Mouse (Mus musculus) kidney, embryonic 15.5 days (tissue): ENCODE data around the gene Thap3. TPM values are rescaled to one million over a fixed set of nuclear protein-coding genes. Genes with fewer than 3 reads are reported as not detected.

Source experiments
- ATAC-seq: fragments of 200-750 bp; cut with Nextera tagmentation; replicated peaks from 2 replicates; pipeline ENCODE4 v1.8.0; 2017; ENCODE audit warnings: moderate TSS enrichment; ENCODE audit not compliant: low FRiP score
- H3K27ac ChIP-seq: fragments of 300-500 bp; sonication (generic); 2 replicates; pipeline ENCODE4 v1.5.1; 2015; ENCODE audit warnings: mild to moderate bottlenecking, inconsistent platforms
- H3K27me3 ChIP-seq: fragments of 300-500 bp; sonication (generic); 2 replicates; pipeline ENCODE4 v1.6.1; 2015; ENCODE audit warnings: inconsistent platforms
- H3K36me3 ChIP-seq: fragments of 300-500 bp; sonication (generic); 2 replicates; pipeline ENCODE4 v1.6.1; 2015; ENCODE audit warnings: inconsistent platforms
- H3K4me1 ChIP-seq: fragments of 300-500 bp; sonication (generic); 2 replicates; pipeline ENCODE4 v1.6.1; 2015; ENCODE audit warnings: inconsistent platforms
- H3K4me2 ChIP-seq: fragments of 300-500 bp; sonication (generic); 2 replicates; pipeline ENCODE4 v1.6.1; 2015; ENCODE audit warnings: moderate library complexity, mild to moderate bottlenecking, inconsistent platforms
- H3K4me3 ChIP-seq: fragments of 300-500 bp; sonication (generic); replicated peaks from 2 replicates; pipeline ENCODE4 v1.5.1; 2015; ENCODE audit warnings: mild to moderate bottlenecking, inconsistent platforms
- H3K9ac ChIP-seq: fragments of 300-500 bp; sonication (generic); 2 replicates; pipeline ENCODE4 v1.6.1; 2015; ENCODE audit warnings: mild to moderate bottlenecking, inconsistent platforms
- H3K9me3 ChIP-seq: fragments of 300-500 bp; sonication (generic); replicated peaks from 2 replicates; pipeline ENCODE4 v1.6.1; 2016; ENCODE audit warnings: inconsistent platforms
- WGBS: fragments of 180-500 bp; shearing (Covaris S2); methylation state at CpG from one replicate; pipeline ENCODE4 v1.1.7; 2015; ENCODE audit warnings: mixed read lengths; 5-methylcytosine and 5-hydroxymethylcytosine counted together
- polyA plus RNA-seq: library from polyadenylated mRNA; unstranded; fragments of >200 nt; fragmentation: Nextera tagmentation; extraction: Ambion mirVana; gene quantifications from 2 replicates; pipeline ENCODE4 v1.2.1, GENCODE M21; 2015

The Thap3 gene
- polyA plus RNA-seq, 1 experiment from 2014 or later = 44.8 TPM

DNA sequence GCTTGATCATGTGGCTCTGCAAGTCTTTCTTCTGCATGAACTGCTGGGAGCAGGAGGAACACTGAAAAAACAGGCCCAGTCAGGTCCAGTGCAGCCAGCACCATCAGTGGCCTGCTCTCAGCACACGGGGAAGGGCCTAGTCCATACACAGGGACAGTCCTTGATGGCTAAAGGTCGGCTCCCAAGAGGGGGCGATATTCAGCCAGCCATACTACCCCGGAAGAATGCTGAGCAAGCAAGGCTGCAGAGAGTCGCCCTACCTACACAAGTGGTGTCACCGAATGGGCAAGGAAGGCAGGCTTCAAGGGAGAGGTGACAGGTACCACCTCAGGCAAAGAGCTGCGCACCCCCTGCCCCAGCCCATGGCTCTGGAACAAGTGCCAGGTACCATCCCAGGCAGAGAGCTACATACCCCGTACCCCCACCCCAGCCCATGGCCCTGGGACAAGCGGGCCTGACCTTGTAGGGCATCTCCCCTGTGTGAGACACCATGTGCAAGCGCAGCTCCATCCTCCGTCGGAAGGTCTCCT is 32.8 kb upstream of the Thap3 start:
- ATAC-seq = no peak
- peaks cover 82% of the 10 kb centered on the region for H3K36me3 ChIP-seq

DNA sequence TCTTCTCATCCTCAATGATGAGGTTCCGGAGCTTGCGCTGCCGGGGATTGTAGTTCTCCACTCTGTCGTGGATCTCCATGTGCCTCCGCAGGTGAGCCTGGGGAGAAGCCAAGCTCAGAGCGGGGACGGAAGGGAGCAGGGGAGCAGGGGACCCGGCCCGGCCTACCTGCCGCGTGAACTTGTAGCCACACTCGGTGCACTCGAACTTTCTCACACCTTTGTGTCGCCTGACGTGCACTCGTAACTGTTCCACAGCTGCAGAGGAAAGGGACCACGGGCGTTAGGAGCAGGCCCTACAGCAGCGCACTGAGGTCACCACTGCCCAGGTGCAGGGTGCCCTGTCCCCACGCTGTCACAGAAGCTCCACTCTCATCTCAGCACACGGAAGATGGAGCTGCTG is 31.2 kb upstream of the Thap3 start:
- no peak for ATAC-seq
- no peaks in the 10 kb centered on the region for H3K9me3 ChIP-seq
- H3K4me2 ChIP-seq = no peak overlapping the region
- H3K27ac ChIP-seq = no peak overlapping the region
- H3K4me1 ChIP-seq = peaks cover 17% of the 10 kb centered on the region
- no peak overlapping the region for H3K9ac ChIP-seq
- H3K27me3 ChIP-seq = no peaks in the 10 kb centered on the region
- no peak overlapping the region for H3K4me3 ChIP-seq
- 91% methylated on average over 21 of the region's 21 CpGs for WGBS
- peaks cover 90% of the 10 kb centered on the region for H3K36me3 ChIP-seq

More for the DNA sequence above, 32.8 kb upstream of the Thap3 start:
- 81% methylated on average over 12 of the region's 12 CpGs for WGBS
- Histone ChIP-seq H3K9me3 (no peaks in the 10 kb centered on the region), H3K27ac (no peak overlapping the region), H3K4me1 (peaks cover 33% of the 10 kb centered on the region), H3K4me3 (no peak overlapping the region), H3K9ac (no peak overlapping the region), H3K27me3 (no peaks in the 10 kb centered on the region), H3K4me2 (no peak overlapping the region)

DNA sequence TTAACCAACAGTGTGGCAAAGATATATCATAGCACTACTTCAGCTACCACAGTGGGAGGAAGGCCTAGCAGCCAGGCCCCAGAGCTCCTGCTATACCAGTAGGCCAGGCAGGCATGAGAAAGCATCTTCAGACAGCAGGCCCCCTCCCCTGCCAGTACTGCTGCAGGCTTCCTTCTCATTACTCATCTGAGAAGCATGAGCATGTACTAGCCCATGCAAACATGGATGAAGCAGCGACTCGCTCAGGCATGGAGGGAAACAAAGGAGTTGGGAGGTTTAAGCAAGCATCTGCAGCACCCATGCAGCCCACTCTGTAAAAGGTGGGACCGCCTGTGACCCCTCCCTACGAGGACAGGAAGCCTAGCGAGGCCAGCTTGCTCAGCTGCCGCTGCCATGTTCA is 30.3 kb upstream of the Thap3 start:
- Histone ChIP-seq H3K9me3 (no peaks in the 10 kb centered on the region), H3K4me3 (no peak overlapping the region), H3K27me3 (no peaks in the 10 kb centered on the region), H3K9ac (no peak overlapping the region), H3K36me3 (peaks cover 90% of the 10 kb centered on the region), H3K27ac (no peak overlapping the region), H3K4me2 (no peak overlapping the region), H3K4me1 (peaks cover 9% of the 10 kb centered on the region; the same call in 1 of the 2 replicates)
- 86% methylated on average over 6 of the region's 6 CpGs for WGBS
- no peak for ATAC-seq

DNA sequence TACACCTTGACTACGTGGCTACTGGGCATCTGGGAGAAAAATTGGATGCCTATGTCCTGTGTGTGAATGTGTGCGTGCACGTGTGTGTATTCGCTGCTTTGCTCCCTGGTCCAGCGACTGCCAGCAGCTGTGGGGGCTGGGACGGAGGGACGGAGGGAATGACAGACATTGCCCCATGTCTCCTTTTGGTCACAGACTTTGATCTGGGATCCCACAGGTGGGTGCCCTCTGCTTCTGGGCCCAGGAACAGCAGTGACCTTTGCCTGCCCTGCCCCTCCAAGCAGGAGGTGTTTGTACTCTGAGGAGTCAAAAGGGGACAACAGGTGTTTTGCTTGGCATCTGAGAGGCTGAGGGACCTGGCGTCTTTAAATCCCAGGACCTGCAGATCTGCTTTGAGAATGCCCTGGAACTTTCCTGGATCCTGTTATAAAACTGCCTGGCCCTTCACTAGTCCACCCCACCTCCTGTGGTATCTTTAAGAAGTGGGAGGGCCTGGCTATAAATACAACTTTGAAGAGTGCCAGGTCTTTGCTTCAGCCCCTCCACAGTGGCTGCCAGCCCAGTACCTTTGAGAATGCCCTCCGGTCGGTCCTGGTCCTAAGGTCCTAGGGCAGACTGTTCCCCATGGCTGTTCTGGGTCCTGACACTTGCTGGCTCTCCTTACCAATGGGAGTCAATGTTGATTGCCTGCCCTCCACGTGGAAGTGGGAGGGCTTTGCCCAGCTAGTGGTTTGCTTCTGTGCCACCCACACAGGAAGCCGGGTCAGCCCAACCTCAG is 24.4 kb upstream of the Thap3 start:
- no peak for ATAC-seq
- Histone ChIP-seq H3K36me3 (peaks cover 52% of the 10 kb centered on the region), H3K4me1 (peaks cover 37% of the 10 kb centered on the region), H3K9me3 (no peaks in the 10 kb centered on the region), H3K27me3 (no peaks in the 10 kb centered on the region), H3K9ac (no peak overlapping the region), H3K4me2 (no peak overlapping the region), H3K27ac (no peak overlapping the region), H3K4me3 (no peak overlapping the region)
- 78% methylated on average over 12 of the region's 12 CpGs for WGBS

DNA sequence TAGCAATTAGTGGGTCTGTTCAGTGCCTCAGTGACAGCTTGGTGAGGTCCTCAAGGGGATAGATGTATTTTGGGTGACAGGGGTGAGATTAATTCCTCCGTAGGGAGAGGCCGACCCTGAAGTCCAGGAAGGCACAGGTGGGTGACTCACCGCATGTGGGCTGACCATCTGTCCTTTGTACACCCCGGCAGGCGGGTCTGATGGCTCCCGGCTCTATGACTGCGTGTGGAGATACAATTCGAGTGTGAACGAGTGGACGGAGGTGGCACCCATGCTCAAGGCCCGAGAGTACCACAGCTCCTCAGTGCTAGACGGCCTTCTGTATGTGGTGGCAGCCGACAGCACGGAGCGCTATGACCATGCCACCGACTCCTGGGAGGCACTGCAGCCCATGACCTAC is 23.3 kb upstream of the Thap3 start:
- H3K27me3 ChIP-seq = no peaks in the 10 kb centered on the region
- peaks cover 47% of the 10 kb centered on the region for H3K36me3 ChIP-seq
- H3K4me2 ChIP-seq = no peak overlapping the region
- H3K4me1 ChIP-seq = peaks cover 48% of the 10 kb centered on the region
- H3K9me3 ChIP-seq = no peaks in the 10 kb centered on the region
- 89% methylated on average over 16 of the region's 16 CpGs for WGBS
- H3K4me3 ChIP-seq = no peak overlapping the region
- H3K27ac ChIP-seq = no peak overlapping the region
- no peak overlapping the region for H3K9ac ChIP-seq
- ATAC-seq = no peak

DNA sequence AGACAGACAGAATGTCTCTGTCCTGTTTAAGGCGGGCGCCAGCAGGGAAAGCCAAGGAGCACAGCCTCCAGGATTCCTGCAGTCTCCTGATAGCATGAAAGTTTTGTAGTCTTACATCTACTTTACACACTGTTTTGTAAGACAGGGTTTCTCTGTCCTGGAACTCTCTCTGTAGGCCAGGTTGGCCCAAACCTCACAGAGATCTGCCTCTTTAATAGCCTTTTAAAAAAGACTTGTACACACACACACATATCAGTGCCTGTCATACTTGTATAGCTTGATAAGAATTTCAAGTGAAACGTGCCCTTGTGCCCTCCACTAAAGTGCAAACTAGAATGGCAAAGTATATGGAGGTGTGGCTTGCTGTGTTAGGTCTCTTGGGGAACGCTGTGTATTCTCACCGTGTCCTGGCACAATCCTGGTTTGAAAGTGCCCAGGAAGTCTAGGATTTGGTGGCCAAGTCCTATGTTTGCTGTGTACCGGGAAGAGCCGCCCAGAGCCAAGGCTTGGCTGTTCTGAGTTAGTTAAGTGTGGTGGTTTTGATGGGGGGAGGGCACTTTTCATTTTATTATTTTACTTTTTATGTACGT is 22.5 kb upstream of the Thap3 start:
- Histone ChIP-seq H3K9ac (peak overlapping the region; percentile 67), H3K27me3 (no peaks in the 10 kb centered on the region), H3K9me3 (no peaks in the 10 kb centered on the region), H3K36me3 (peaks cover 42% of the 10 kb centered on the region), H3K4me1 (peaks cover 55% of the 10 kb centered on the region), H3K4me3 (peak overlapping the region; percentile 85), H3K4me2 (peak overlapping the region; percentile 94), H3K27ac (no peak overlapping the region)
- no peak for ATAC-seq
- WGBS = 81% methylated on average over 8 of the region's 8 CpGs

DNA sequence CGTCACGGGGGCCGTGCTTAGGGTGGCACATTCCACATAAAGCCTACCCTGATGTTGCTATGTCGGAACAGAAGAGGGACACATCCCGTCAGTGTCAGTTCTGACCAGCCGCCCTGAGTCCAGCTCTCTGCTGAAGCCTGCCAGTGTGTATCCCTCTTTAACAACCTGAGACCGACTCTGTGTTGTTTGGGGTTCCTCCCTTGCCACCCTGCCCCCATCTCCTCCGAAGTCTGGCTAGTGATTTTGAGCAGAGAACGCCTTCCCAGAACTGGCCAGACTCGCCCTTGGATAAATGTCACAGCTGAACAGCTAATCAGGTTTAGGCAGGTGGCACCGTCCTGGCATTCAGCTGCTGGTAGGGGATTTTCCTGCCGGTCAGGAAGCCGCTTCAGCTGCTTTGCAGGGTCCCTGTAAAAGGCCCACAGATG is 21.9 kb upstream of the Thap3 start:
- ATAC-seq = no peak
- Histone ChIP-seq H3K9ac (peak overlapping the region; percentile 67), H3K4me1 (peaks cover 55% of the 10 kb centered on the region), H3K36me3 (peaks cover 37% of the 10 kb centered on the region), H3K4me2 (peak overlapping the region; percentile 94), H3K27ac (peak overlapping the region; percentile 91; the same call in 1 of the 2 replicates), H3K4me3 (peak overlapping the region; percentile 85), H3K9me3 (no peaks in the 10 kb centered on the region), H3K27me3 (no peaks in the 10 kb centered on the region)
- whole genome bisulfite sequencing = 15% methylated on average over 13 of the region's 13 CpGs

DNA sequence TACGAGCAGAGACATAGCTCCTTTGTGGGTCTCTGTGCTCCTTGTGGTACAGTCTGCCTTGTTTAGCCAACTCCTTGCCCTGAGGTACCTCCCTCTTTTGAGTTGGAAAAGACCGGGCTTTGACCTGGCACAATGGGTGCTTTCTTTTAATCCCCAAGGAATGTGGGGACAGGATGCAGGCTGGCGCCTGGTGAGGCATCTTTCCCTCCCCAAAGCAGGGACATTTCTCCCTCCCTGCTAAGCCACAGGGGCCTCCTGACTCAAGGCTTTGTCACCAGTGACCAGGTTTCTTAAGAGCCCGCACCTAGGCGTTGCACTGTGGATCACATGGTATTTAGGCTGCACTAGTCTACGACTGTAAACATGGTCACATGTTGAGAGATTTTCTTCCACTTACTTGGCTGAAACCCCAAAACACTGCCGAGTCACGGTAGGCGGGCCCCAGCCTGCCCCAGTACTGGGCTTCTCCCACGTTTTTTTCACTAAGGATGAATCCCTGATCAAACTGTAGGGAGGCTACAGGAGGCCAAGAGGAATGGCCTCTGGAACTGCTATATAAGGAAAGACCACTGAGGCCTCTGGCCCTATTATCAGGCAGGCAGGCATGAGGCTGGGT is 21.4 kb upstream of the Thap3 start:
- Histone ChIP-seq H3K27me3 (no peaks in the 10 kb centered on the region), H3K4me3 (peak overlapping the region; percentile 85), H3K9me3 (no peaks in the 10 kb centered on the region), H3K4me1 (peaks cover 55% of the 10 kb centered on the region), H3K4me2 (peak overlapping the region; percentile 94), H3K36me3 (peaks cover 32% of the 10 kb centered on the region), H3K9ac (peak overlapping the region; percentile 67), H3K27ac (peak overlapping the region; percentile 91)
- ATAC-seq = peak; percentile 19
- WGBS = 3% methylated on average over 10 of the region's 10 CpGs

DNA sequence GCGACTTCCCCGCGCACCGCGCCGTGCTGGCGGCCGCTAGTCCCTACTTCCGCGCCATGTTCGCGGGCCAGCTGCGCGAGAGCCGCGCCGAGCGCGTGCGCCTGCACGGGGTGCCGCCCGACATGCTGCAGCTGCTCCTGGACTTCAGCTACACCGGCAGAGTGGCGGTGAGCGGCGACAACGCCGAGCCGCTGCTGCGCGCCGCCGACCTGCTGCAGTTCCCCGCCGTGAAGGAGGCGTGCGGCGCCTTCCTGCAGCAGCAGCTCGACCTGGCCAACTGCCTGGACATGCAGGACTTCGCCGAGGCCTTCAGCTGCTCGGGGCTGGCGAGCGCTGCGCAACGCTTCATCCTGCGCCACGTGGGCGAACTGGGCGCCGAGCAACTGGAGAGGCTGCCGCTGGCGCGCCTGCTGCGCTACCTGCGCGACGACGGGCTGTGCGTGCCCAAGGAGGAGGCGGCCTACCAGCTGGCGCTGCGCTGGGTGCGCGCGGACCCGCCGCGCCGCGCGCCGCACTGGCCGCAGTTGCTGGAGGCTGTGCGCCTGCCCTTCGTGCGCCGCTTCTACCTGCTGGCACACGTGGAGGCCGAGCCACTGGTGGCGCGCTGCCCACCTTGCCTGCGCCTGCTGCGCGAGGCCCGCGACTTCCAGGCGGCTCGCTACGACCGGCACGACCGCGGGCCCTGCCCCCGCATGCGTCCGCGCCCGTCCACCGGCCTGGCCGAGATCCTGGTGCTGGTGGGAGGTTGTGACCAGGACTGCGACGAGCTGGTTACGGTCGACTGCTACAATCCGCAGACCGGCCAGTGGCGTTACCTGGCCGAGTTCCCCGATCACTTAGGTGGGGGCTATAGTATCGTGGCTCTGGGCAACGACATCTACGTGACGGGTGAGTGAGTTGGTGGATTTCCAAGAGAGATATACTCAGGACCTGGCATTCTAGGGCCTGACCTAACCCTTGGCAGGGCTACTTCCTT is 20.6 kb upstream of the Thap3 start:
- H3K36me3 ChIP-seq = peaks cover 23% of the 10 kb centered on the region
- H3K9ac ChIP-seq = peak overlapping the region; percentile 67
- peak overlapping the region; percentile 94 for H3K4me2 ChIP-seq
- under 1% methylated on average over 115 of the region's 115 CpGs for WGBS
- H3K4me1 ChIP-seq = peaks cover 55% of the 10 kb centered on the region
- H3K9me3 ChIP-seq = no peaks in the 10 kb centered on the region
- peak overlapping the region; percentile 85 for H3K4me3 ChIP-seq
- peak overlapping the region; percentile 91 for H3K27ac ChIP-seq
- ATAC-seq = peak; percentile 66
- no peaks in the 10 kb centered on the region for H3K27me3 ChIP-seq

DNA sequence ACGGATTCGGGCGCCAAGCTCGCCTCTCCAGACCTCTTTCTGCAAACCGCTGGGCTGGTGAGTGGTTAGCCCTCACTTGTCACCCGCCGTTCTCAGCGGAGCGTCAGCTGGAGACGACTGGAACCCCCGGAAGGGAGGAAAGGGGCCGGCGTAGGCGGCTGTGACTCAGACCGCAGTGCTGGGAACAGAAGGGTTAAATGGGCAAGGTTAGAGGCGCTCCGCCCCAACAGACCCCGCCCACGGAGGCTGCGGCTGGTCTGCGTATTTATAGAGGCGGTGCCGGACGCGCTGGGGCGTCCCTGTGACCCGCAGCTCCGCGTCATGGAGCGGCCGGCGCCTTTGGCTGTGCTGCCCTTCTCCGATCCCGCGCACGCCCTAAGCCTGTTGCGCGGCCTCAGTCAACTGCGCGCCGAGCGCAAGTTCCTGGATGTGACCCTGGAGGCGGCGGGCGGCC is 19.9 kb upstream of the Thap3 start, which contains the start of gene Klhl21:
Klhl21 (plus strand) TSS at position 182 of the 454 bp plus-strand sequence.
- WGBS = under 1% methylated on average over 45 of the region's 45 CpGs
- peak within 1 kb of the TSS; percentile 94 for H3K4me2 ChIP-seq
- peak within 1 kb of the TSS; percentile 85 for H3K4me3 ChIP-seq
- no peaks in the 10 kb centered on the region for H3K27me3 ChIP-seq
- H3K9ac ChIP-seq = peak within 1 kb of the TSS; percentile 67
- H3K27ac ChIP-seq = peak within 1 kb of the TSS; percentile 91
- peaks cover 55% of the 10 kb centered on the region for H3K4me1 ChIP-seq
- no peaks in the 10 kb centered on the region for H3K9me3 ChIP-seq
- peaks cover 16% of the 10 kb centered on the region for H3K36me3 ChIP-seq
- peak; percentile 91 for ATAC-seq

DNA sequence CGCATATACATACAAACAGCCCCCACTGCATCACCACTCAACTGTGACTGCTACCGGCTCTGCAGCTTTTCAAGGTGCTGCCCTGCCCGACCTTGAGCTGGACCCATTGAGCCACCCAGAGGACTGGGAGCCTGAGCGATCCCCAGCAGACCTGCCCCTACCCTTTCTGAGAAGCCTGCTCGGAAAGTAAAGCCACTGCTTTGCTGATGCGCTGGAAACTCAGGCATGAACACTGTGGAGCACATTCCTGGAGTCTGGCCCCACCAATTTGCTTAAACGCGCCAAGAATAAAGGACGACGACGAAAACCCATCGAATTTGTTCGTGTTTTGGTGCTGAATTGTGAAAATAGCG is 19.3 kb upstream of the Thap3 start:
- no peaks in the 10 kb centered on the region for H3K27me3 ChIP-seq
- ATAC-seq = peak; percentile 5; the same call in 1 of the 2 replicates
- H3K36me3 ChIP-seq = peaks cover 11% of the 10 kb centered on the region
- peak overlapping the region; percentile 67 for H3K9ac ChIP-seq
- peak overlapping the region; percentile 91 for H3K27ac ChIP-seq
- H3K4me3 ChIP-seq = peak overlapping the region; percentile 85
- peaks cover 54% of the 10 kb centered on the region for H3K4me1 ChIP-seq
- H3K4me2 ChIP-seq = peak overlapping the region; percentile 94
- WGBS = under 1% methylated on average over 14 of the region's 14 CpGs
- no peaks in the 10 kb centered on the region for H3K9me3 ChIP-seq
